8 mouse cellular contexts compared by ENCODE assay signal in genomic region chrX:136624905-136625569, GRCm38 (mm10). TPM values are rescaled to one million over a fixed set of nuclear protein-coding genes. Genes with fewer than 3 reads are reported as not detected.
DNase-seq lines count a peak whose midpoint lies in the region; TF ChIP-seq lines count a peak whose summit lies in the region.
"Had no signal": no experiment of that assay in that cellular context is flagged by ENCODE, and none has a peak within 500 bp of the region (broad histone marks: within the 10 kb centered on the region; RNA-seq: fewer than 3 reads in every experiment).

No protein-coding gene starts in this region.

- 37% methylated on average over 9 of the region's 9 CpGs for WGBS in thymus, adult 2 months
- 51% methylated on average over 9 of the region's 9 CpGs for WGBS in lung, adult 2 months

- TF ChIP-seq POLR2A in thymus, adult 2 months (IDR thresholded peaks at IDR 0.05; ENCODE audit: control insufficient read depth, extremely low read depth, insufficient read depth, low read length, poor library complexity): no peak
- no peak for TF ChIP-seq POLR2A in lung, adult 2 months (IDR thresholded peaks at IDR 0.05; ENCODE audit: borderline replicate concordance, extremely low read depth, low read depth, low read length)

- H3K36me3 ChIP-seq in thymus, adult 2 months (ENCODE audit: control insufficient read depth, insufficient read depth, low read length): no peaks in the 10 kb centered on the region
- H3K36me3 ChIP-seq: heart, embryonic 13.5 days had no signal

- H3K4me1 ChIP-seq in thymus, adult 2 months (replicated peaks; ENCODE audit: control insufficient read depth, insufficient read depth, low read length): no peaks in the 10 kb centered on the region
- H3K4me1 ChIP-seq in lung, adult 2 months (ENCODE audit: control insufficient read depth, insufficient read depth, low read length): no peaks in the 10 kb centered on the region
- H3K4me1 ChIP-seq: heart, embryonic 13.5 days had no signal

- H3K4me3 ChIP-seq in thymus, adult 2 months (ENCODE audit: control insufficient read depth, insufficient read depth, low read length): no peak overlapping the region
- H3K4me3 ChIP-seq in lung, adult 2 months (replicated peaks; ENCODE audit: extremely low read depth, low read depth, low read length): no peak overlapping the region
- H3K4me3 ChIP-seq: heart, embryonic 13.5 days had no signal

- no peak overlapping the region for H3K27ac ChIP-seq in thymus, adult 2 months (ENCODE audit: control insufficient read depth, insufficient read depth, low read length)
- H3K27ac ChIP-seq: heart, embryonic 13.5 days had no signal

- no peak for TF ChIP-seq CTCF in thymus, adult 2 months (IDR thresholded peaks at IDR 0.05; ENCODE audit: borderline replicate concordance, control insufficient read depth, extremely low read depth, insufficient read depth, low read length, poor library complexity)
- TF ChIP-seq CTCF in lung, adult 2 months (IDR thresholded peaks at IDR 0.05; ENCODE audit: insufficient read depth, low read length): 0 out of 2 replicates have a peak, but pooled peaks have one; percentile 31

- no peaks in the 10 kb centered on the region for H3K27me3 ChIP-seq in thymus, adult 2 months (ENCODE audit: control insufficient read depth, insufficient read depth, low read length)
- H3K27me3 ChIP-seq: heart, embryonic 13.5 days had no signal

- DNase-seq in thymus, adult 2 months: peak; percentile 59
- DNase-seq in thymus, adult 18-20 months: no peak
- DNase-seq in adrenal gland, adult 8-10 months: peak; percentile 5
- DNase-seq in embryo, embryonic 9.5 days (ENCODE audit: extremely low spot score): peak; percentile 3
- peak; percentile 45 to 46 for DNase-seq in kidney, postnatal 25 days
- peak; percentile 25 for DNase-seq in lung, adult 2 months
- peak; percentile 58 for DNase-seq in right cerebral cortex, postnatal 4 days

RNA-seq across cellular contexts. Expression of gene Tceal3, which starts 34.4 kb away (rescaled TPM):
- polyA plus RNA-seq in thymus, adult 2 months (2012; rRNA removed): 0.11 and 0.43 TPM in 2 replicates
- total RNA-seq in adrenal gland, adult 8-10 months (2022): 10 to 100 TPM; 26.8 to 52.9 (median 37.0) TPM
- 0.78 and 0.95 TPM in 2 replicates for polyA plus RNA-seq in lung, adult 2 months (2012; rRNA removed)

Comparison
In these comparisons a context has a peak if more than half of its experiments do, and no peak if none do; other contexts are left out.
1. DNase-seq: peak in thymus, adult 2 months (single experiment), adrenal gland, adult 8-10 months (single experiment), embryo, embryonic 9.5 days (single experiment), kidney, postnatal 25 days (2 of 2), lung, adult 2 months (single experiment) and right cerebral cortex, postnatal 4 days (single experiment); none in thymus, adult 18-20 months (0 of 2).